Mouse (Mus musculus) embryonic facial prominence, embryonic 15.5 days (tissue): ENCODE measurements around the gene Arhgap17. TPM values are rescaled to one million over a fixed set of nuclear protein-coding genes. Genes with fewer than 3 reads are reported as not detected.

Experiments used
- ATAC-seq: fragments of 200-750 bp; cut with Nextera tagmentation; 2 replicates; pipeline ENCODE4 v1.8.0; 2017; ENCODE audit warnings: low read depth, moderate TSS enrichment; ENCODE audit not compliant: insufficient number of reproducible peaks, low FRiP score, low TSS enrichment
- H3K27ac ChIP-seq: fragments of 300-500 bp; sonication (generic); replicated peaks from 2 replicates; pipeline ENCODE4 v1.5.1; 2015; ENCODE audit warnings: mild to moderate bottlenecking, inconsistent platforms
- H3K27me3 ChIP-seq: fragments of 300-500 bp; sonication (generic); 2 replicates; pipeline ENCODE4 v1.6.1; 2015; ENCODE audit warnings: inconsistent platforms
- H3K36me3 ChIP-seq: fragments of 300-500 bp; sonication (generic); 2 replicates; pipeline ENCODE4 v1.6.1; 2015; ENCODE audit warnings: mild to moderate bottlenecking, inconsistent platforms
- H3K4me1 ChIP-seq: fragments of 300-500 bp; sonication (generic); 2 replicates; pipeline ENCODE4 v1.6.1; 2015; ENCODE audit warnings: inconsistent platforms
- H3K4me2 ChIP-seq: fragments of 300-500 bp; sonication (generic); replicated peaks from 2 replicates; pipeline ENCODE4 v1.6.1; 2015; ENCODE audit warnings: mild to moderate bottlenecking, inconsistent platforms
- H3K4me3 ChIP-seq: fragments of 300-500 bp; sonication (generic); replicated peaks from 2 replicates; pipeline ENCODE4 v1.5.1; 2015; ENCODE audit warnings: mild to moderate bottlenecking, inconsistent platforms
- H3K9ac ChIP-seq: fragments of 300-500 bp; sonication (generic); 2 replicates; pipeline ENCODE4 v1.6.1; 2015; ENCODE audit warnings: inconsistent platforms
- H3K9me3 ChIP-seq: fragments of 300-500 bp; sonication (generic); replicated peaks from 2 replicates; pipeline ENCODE4 v1.6.1; 2016; ENCODE audit warnings: inconsistent platforms
- WGBS: fragments of 180-500 bp; shearing (Covaris S2); methylation state at CpG from one replicate; pipeline ENCODE4 v1.1.7; 2015; 5-methylcytosine and 5-hydroxymethylcytosine counted together
- polyA plus RNA-seq: library from polyadenylated mRNA; unstranded; fragments of >200 nt; fragmentation: Nextera tagmentation; extraction: Ambion mirVana; gene quantifications from 2 replicates; pipeline ENCODE4 v1.2.1, GENCODE M21; 2015

The Arhgap17 gene
- polyA plus RNA-seq, 1 experiment from 2014 or later = 24.2 TPM

- H3K9me3 ChIP-seq = no peaks in the 10 kb centered on the region
- peaks cover 16% of the 10 kb centered on the region for H3K36me3 ChIP-seq
- H3K27ac ChIP-seq = no peak overlapping the region
- ATAC-seq = no peak
- no peaks in the 10 kb centered on the region for H3K27me3 ChIP-seq
- no peak overlapping the region for H3K9ac ChIP-seq
- no peak overlapping the region for H3K4me3 ChIP-seq
- 84% methylated on average over 8 of the region's 8 CpGs for WGBS
- H3K4me2 ChIP-seq = no peak overlapping the region
- H3K4me1 ChIP-seq = no peaks in the 10 kb centered on the region
These were observed 28.2 kb upstream of the Arhgap17 start for GRCm38 (mm10) chr7:123397931-123398330.

- H3K4me2 ChIP-seq = no peak overlapping the region
- no peaks in the 10 kb centered on the region for H3K4me1 ChIP-seq
- no peak for ATAC-seq
- H3K36me3 ChIP-seq = peaks cover 10% of the 10 kb centered on the region
- H3K27me3 ChIP-seq = no peaks in the 10 kb centered on the region
- H3K9me3 ChIP-seq = no peaks in the 10 kb centered on the region
- 72% methylated on average over 8 of the region's 8 CpGs for WGBS
- H3K27ac ChIP-seq = no peak overlapping the region
- H3K4me3 ChIP-seq = no peak overlapping the region
- H3K9ac ChIP-seq = no peak overlapping the region
These were observed 27.7 kb upstream of the Arhgap17 start for GRCm38 (mm10) chr7:123397369-123397768.

- ATAC-seq = no peak
- no peaks in the 10 kb centered on the region for H3K9me3 ChIP-seq
- H3K4me3 ChIP-seq = no peak overlapping the region
- H3K36me3 ChIP-seq = peaks cover 9% of the 10 kb centered on the region
- no peak overlapping the region for H3K4me2 ChIP-seq
- no peaks in the 10 kb centered on the region for H3K27me3 ChIP-seq
- H3K4me1 ChIP-seq = no peaks in the 10 kb centered on the region
- 93% methylated on average over 5 of the region's 5 CpGs for WGBS
- no peak overlapping the region for H3K27ac ChIP-seq
- H3K9ac ChIP-seq = no peak overlapping the region
These were observed 27.2 kb upstream of the Arhgap17 start for GRCm38 (mm10) chr7:123396900-123397299.

GRCm38 (mm10) chr7:123394271-123394670 lies 24.6 kb upstream of the Arhgap17 start:
- no peak overlapping the region for H3K27ac ChIP-seq
- 0 out of 2 replicates have a peak, but pooled peaks cover 3% of the 10 kb centered on the region for H3K36me3 ChIP-seq
- H3K9ac ChIP-seq = no peak overlapping the region
- no peaks in the 10 kb centered on the region for H3K4me1 ChIP-seq
- 89% methylated on average over 6 of the region's 6 CpGs for WGBS
- ATAC-seq = no peak
- H3K4me3 ChIP-seq = no peak overlapping the region
- no peak overlapping the region for H3K4me2 ChIP-seq
- no peaks in the 10 kb centered on the region for H3K9me3 ChIP-seq
- no peaks in the 10 kb centered on the region for H3K27me3 ChIP-seq

- 66% methylated on average over 6 of the region's 6 CpGs for WGBS
- no peak overlapping the region for H3K4me3 ChIP-seq
- ATAC-seq = no peak
- H3K4me1 ChIP-seq = no peaks in the 10 kb centered on the region
- H3K36me3 ChIP-seq = peaks cover 17% of the 10 kb centered on the region; the same call in 1 of the 2 replicates
- H3K27ac ChIP-seq = no peak overlapping the region
- no peaks in the 10 kb centered on the region for H3K27me3 ChIP-seq
- H3K9ac ChIP-seq = no peak overlapping the region
- no peak overlapping the region for H3K4me2 ChIP-seq
- no peaks in the 10 kb centered on the region for H3K9me3 ChIP-seq
These were observed 20.1 kb upstream of the Arhgap17 start for GRCm38 (mm10) chr7:123389686-123390280.

- H3K4me1 ChIP-seq = no peaks in the 10 kb centered on the region
- no peak overlapping the region for H3K9ac ChIP-seq
- no peak for ATAC-seq
- no peak overlapping the region for H3K4me3 ChIP-seq
- H3K9me3 ChIP-seq = no peaks in the 10 kb centered on the region
- 73% methylated on average over 11 of the region's 11 CpGs for WGBS
- no peaks in the 10 kb centered on the region for H3K27me3 ChIP-seq
- no peak overlapping the region for H3K4me2 ChIP-seq
- no peak overlapping the region for H3K27ac ChIP-seq
- peaks cover 14% of the 10 kb centered on the region; the same call in 1 of the 2 replicates for H3K36me3 ChIP-seq
These were observed 16.1 kb upstream of the Arhgap17 start for GRCm38 (mm10) chr7:123385693-123386407.

GRCm38 (mm10) chr7:123377443-123378400 lies 8.0 kb upstream of the Arhgap17 start:
- Histone ChIP-seq H3K36me3 (no peaks in the 10 kb centered on the region), H3K9ac (peak overlapping the region; percentile 61), H3K4me2 (peak overlapping the region; percentile 82), H3K4me3 (peak overlapping the region; percentile 80), H3K9me3 (no peaks in the 10 kb centered on the region), H3K27ac (peak overlapping the region; percentile 61; the same call in 1 of the 2 replicates), H3K4me1 (peaks cover 14% of the 10 kb centered on the region), H3K27me3 (no peaks in the 10 kb centered on the region)
- 3% methylated on average over 41 of the region's 41 CpGs for WGBS
- ATAC-seq = peak; percentile 99

GRCm38 (mm10) chr7:123371501-123371900 lies 1.8 kb upstream of the Arhgap17 start:
- ATAC-seq = no peak
- no peak overlapping the region for H3K4me3 ChIP-seq
- peaks cover 30% of the 10 kb centered on the region for H3K4me1 ChIP-seq
- no peaks in the 10 kb centered on the region for H3K27me3 ChIP-seq
- WGBS = 55% methylated on average over 3 of the region's 3 CpGs
- H3K36me3 ChIP-seq = no peaks in the 10 kb centered on the region
- H3K4me2 ChIP-seq = no peak overlapping the region
- no peaks in the 10 kb centered on the region for H3K9me3 ChIP-seq
- H3K27ac ChIP-seq = no peak overlapping the region; the same call in 1 of the 2 replicates
- H3K9ac ChIP-seq = no peak overlapping the region

GRCm38 (mm10) chr7:123370700-123371099 lies 985 bp upstream of the Arhgap17 start:
- Histone ChIP-seq H3K4me3 (peak overlapping the region; percentile 73), H3K27ac (peak overlapping the region; percentile 87; the same call in 1 of the 2 replicates), H3K4me2 (peak overlapping the region; percentile 84), H3K9me3 (no peaks in the 10 kb centered on the region), H3K27me3 (no peaks in the 10 kb centered on the region), H3K9ac (peak overlapping the region; percentile 70; the same call in 1 of the 2 replicates), H3K36me3 (no peaks in the 10 kb centered on the region), H3K4me1 (peaks cover 35% of the 10 kb centered on the region)
- ATAC-seq = no peak
- 44% methylated on average over 9 of the region's 9 CpGs for WGBS

- peak; percentile 67 for ATAC-seq
- Histone ChIP-seq H3K27ac (peak overlapping the region; percentile 87), H3K36me3 (no peaks in the 10 kb centered on the region), H3K9ac (peak overlapping the region; percentile 70), H3K9me3 (no peaks in the 10 kb centered on the region), H3K4me1 (peaks cover 35% of the 10 kb centered on the region), H3K27me3 (no peaks in the 10 kb centered on the region), H3K4me2 (peak overlapping the region; percentile 84), H3K4me3 (peak overlapping the region; percentile 73)
- WGBS = 1% methylated on average over 50 of the region's 51 CpGs
These were observed 653 bp downstream of the Arhgap17 start for GRCm38 (mm10) chr7:123368778-123369746.
